Mouse (Mus musculus): ENCODE data around the gene Txndc9.

- TF ChIP-seq CTCF (IDR thresholded peaks at IDR 0.05 in 2 of 3, conservative IDR thresholded peaks at IDR 0.05 in 1 of 3; ENCODE audit: control insufficient read depth in 1 of 3, insufficient read depth in 1 of 3, low read depth in 2 of 3, low read length in 3 of 3, poor library complexity in 1 of 3, severe bottlenecking in 1 of 3), result no peak
- TF ChIP-seq TAL1 (IDR thresholded peaks at IDR 0.05; ENCODE audit: low read length), result no peak
- TF ChIP-seq TBP (IDR thresholded peaks at IDR 0.05; ENCODE audit: low read depth, low read length), result no peak
- no peak for TF ChIP-seq POLR2A (IDR thresholded peaks at IDR 0.05; ENCODE audit: control insufficient read depth in 1 of 2, insufficient read depth in 1 of 2, low read depth in 1 of 2, low read length in 2 of 2, poor library complexity in 1 of 2)
- TF ChIP-seq POLR2AphosphoS2 (IDR thresholded peaks at IDR 0.05; ENCODE audit: low read length), result no peak
- no peak for TF ChIP-seq NRF1 (IDR thresholded peaks at IDR 0.05; ENCODE audit: insufficient read depth, low read depth, low read length, poor library complexity, severe bottlenecking)
- no peak for TF ChIP-seq USF2 (IDR thresholded peaks at IDR 0.05; ENCODE audit: borderline replicate concordance in 1 of 2, insufficient read depth in 1 of 2, low read depth in 1 of 2, low read length in 2 of 2)
- TF ChIP-seq KAT2A (conservative IDR thresholded peaks at IDR 0.05; ENCODE audit: low read depth, low read length), result no peak
- no peak for TF ChIP-seq GATA1 (IDR thresholded peaks at IDR 0.05; ENCODE audit: low read depth, low read length)
- TF ChIP-seq SMC3 (IDR thresholded peaks at IDR 0.05; ENCODE audit: low read depth, low read length), result no peak
- no peak for TF ChIP-seq E2F4 (IDR thresholded peaks at IDR 0.05; ENCODE audit: borderline replicate concordance, low read depth, low read length)
Observed at GRCm38 (mm10) chr1:38006741-38007140, 9.0 kb upstream of the Txndc9 start.

Measured in MEL (cell line).